Mouse (Mus musculus) embryonic facial prominence, embryonic 15.5 days (tissue): ENCODE measurements around the gene Ssb. TPM values are rescaled to one million over a fixed set of nuclear protein-coding genes. Genes with fewer than 3 reads are reported as not detected.
A peak's percentile ranks its signal among the peaks of the same experiment; 100 is the strongest.

Experiments
- ATAC-seq: fragments of 200-750 bp; cut with Nextera tagmentation; 2 replicates; pipeline ENCODE4 v1.8.0; 2017; ENCODE audit warnings: low read depth, moderate TSS enrichment; ENCODE audit not compliant: insufficient number of reproducible peaks, low FRiP score, low TSS enrichment
- H3K27ac ChIP-seq: fragments of 300-500 bp; sonication (generic); replicated peaks from 2 replicates; pipeline ENCODE4 v1.5.1; 2015; ENCODE audit warnings: mild to moderate bottlenecking, inconsistent platforms
- H3K27me3 ChIP-seq: fragments of 300-500 bp; sonication (generic); 2 replicates; pipeline ENCODE4 v1.6.1; 2015; ENCODE audit warnings: inconsistent platforms
- H3K36me3 ChIP-seq: fragments of 300-500 bp; sonication (generic); 2 replicates; pipeline ENCODE4 v1.6.1; 2015; ENCODE audit warnings: mild to moderate bottlenecking, inconsistent platforms
- H3K4me1 ChIP-seq: fragments of 300-500 bp; sonication (generic); 2 replicates; pipeline ENCODE4 v1.6.1; 2015; ENCODE audit warnings: inconsistent platforms
- H3K4me2 ChIP-seq: fragments of 300-500 bp; sonication (generic); replicated peaks from 2 replicates; pipeline ENCODE4 v1.6.1; 2015; ENCODE audit warnings: mild to moderate bottlenecking, inconsistent platforms
- H3K4me3 ChIP-seq: fragments of 300-500 bp; sonication (generic); replicated peaks from 2 replicates; pipeline ENCODE4 v1.5.1; 2015; ENCODE audit warnings: mild to moderate bottlenecking, inconsistent platforms
- H3K9ac ChIP-seq: fragments of 300-500 bp; sonication (generic); 2 replicates; pipeline ENCODE4 v1.6.1; 2015; ENCODE audit warnings: inconsistent platforms
- H3K9me3 ChIP-seq: fragments of 300-500 bp; sonication (generic); replicated peaks from 2 replicates; pipeline ENCODE4 v1.6.1; 2016; ENCODE audit warnings: inconsistent platforms
- WGBS: fragments of 180-500 bp; shearing (Covaris S2); methylation state at CpG from one replicate; pipeline ENCODE4 v1.1.7; 2015; 5-methylcytosine and 5-hydroxymethylcytosine counted together
- polyA plus RNA-seq: library from polyadenylated mRNA; unstranded; fragments of >200 nt; fragmentation: Nextera tagmentation; extraction: Ambion mirVana; gene quantifications from 2 replicates; pipeline ENCODE4 v1.2.1, GENCODE M21; 2015

Gene Ssb
- polyA plus RNA-seq, 1 experiment from 2014 or later, result 287 TPM

- H3K27me3 ChIP-seq, result no peaks in the 10 kb centered on the region
- peak overlapping the region; percentile 60 for H3K4me2 ChIP-seq
- peak overlapping the region; percentile 100 for H3K9ac ChIP-seq
- 1% methylated on average over 13 of the region's 13 CpGs for WGBS
- H3K4me1 ChIP-seq, result peaks cover 6% of the 10 kb centered on the region
- H3K27ac ChIP-seq, result peak overlapping the region; percentile 93
- H3K36me3 ChIP-seq, result peaks cover 6% of the 10 kb centered on the region
- no peaks in the 10 kb centered on the region for H3K9me3 ChIP-seq
- ATAC-seq, result no peak
- peak overlapping the region; percentile 100 for H3K4me3 ChIP-seq
Measured at GRCm38 (mm10) chr2:69862117-69862657, 825 bp downstream of the Ssb start.

- Histone ChIP-seq H3K27me3 (no peaks in the 10 kb centered on the region), H3K4me3 (no peak overlapping the region), H3K9ac (no peak overlapping the region), H3K4me2 (no peak overlapping the region), H3K4me1 (peaks cover 10% of the 10 kb centered on the region), H3K9me3 (no peaks in the 10 kb centered on the region), H3K36me3 (peaks cover 11% of the 10 kb centered on the region; the same call in 1 of the 2 replicates), H3K27ac (no peak overlapping the region)
- WGBS, result 79% methylated on average over 2 of the region's 2 CpGs
- no peak for ATAC-seq
Measured at GRCm38 (mm10) chr2:69883990-69884391, 22.6 kb downstream of the Ssb start.

- Histone ChIP-seq H3K4me3 (peak overlapping the region; percentile 72), H3K4me2 (peak overlapping the region; percentile 68), H3K9ac (no peak overlapping the region), H3K27ac (no peak overlapping the region), H3K9me3 (no peaks in the 10 kb centered on the region), H3K4me1 (peaks cover 10% of the 10 kb centered on the region), H3K36me3 (peaks cover 6% of the 10 kb centered on the region; the same call in 1 of the 2 replicates), H3K27me3 (no peaks in the 10 kb centered on the region)
- no peak for ATAC-seq
- WGBS, result 52% methylated on average over 6 of the region's 6 CpGs
Measured at GRCm38 (mm10) chr2:69884581-69884980, 23.2 kb downstream of the Ssb start.

- ATAC-seq, result no peak
- 5% methylated on average over 12 of the region's 12 CpGs for WGBS
Measured at GRCm38 (mm10) chr2:69885050-69885449, 23.7 kb downstream of the Ssb start.

GRCm38 (mm10) chr2:69885451-69886305 is 24.3 kb downstream of the Ssb start, which contains the start of gene Mettl5:
TSS of gene Mettl5 (minus strand) at chr2:69885615.
- Histone ChIP-seq H3K27ac (peak within 1 kb of the TSS; percentile 90), H3K4me2 (peak within 1 kb of the TSS; percentile 68), H3K9me3 (no peaks in the 10 kb centered on the region), H3K27me3 (no peaks in the 10 kb centered on the region), H3K4me3 (peak within 1 kb of the TSS; percentile 72), H3K9ac (peak within 1 kb of the TSS; percentile 78), H3K4me1 (peaks cover 10% of the 10 kb centered on the region), H3K36me3 (peaks cover 3% of the 10 kb centered on the region; the same call in 1 of the 2 replicates)
- WGBS, result 1% methylated on average over 45 of the region's 45 CpGs
- peak; percentile 96 for ATAC-seq

More at GRCm38 (mm10) chr2:69885050-69885449, 23.7 kb downstream of the Ssb start:
- Histone ChIP-seq H3K27me3 (no peaks in the 10 kb centered on the region), H3K4me1 (peaks cover 10% of the 10 kb centered on the region), H3K36me3 (peaks cover 3% of the 10 kb centered on the region; the same call in 1 of the 2 replicates), H3K9me3 (no peaks in the 10 kb centered on the region), H3K4me3 (peak overlapping the region; percentile 72), H3K9ac (peak overlapping the region; percentile 78), H3K4me2 (peak overlapping the region; percentile 68), H3K27ac (peak overlapping the region; percentile 90)

- no peak for ATAC-seq
- no peak overlapping the region for H3K9ac ChIP-seq
- no peak overlapping the region for H3K27ac ChIP-seq
- WGBS, result 69% methylated on average over 2 of the region's 2 CpGs
- peaks cover 10% of the 10 kb centered on the region for H3K4me1 ChIP-seq
- H3K9me3 ChIP-seq, result no peaks in the 10 kb centered on the region
- H3K36me3 ChIP-seq, result no peaks in the 10 kb centered on the region
- no peak overlapping the region for H3K4me2 ChIP-seq
- H3K27me3 ChIP-seq, result no peaks in the 10 kb centered on the region
- no peak overlapping the region for H3K4me3 ChIP-seq
Measured at GRCm38 (mm10) chr2:69888957-69889356, 27.6 kb downstream of the Ssb start.

GRCm38 (mm10) chr2:69890843-69891242 is 29.5 kb downstream of the Ssb start:
- no peak overlapping the region for H3K4me2 ChIP-seq
- H3K4me1 ChIP-seq, result no peaks in the 10 kb centered on the region
- ATAC-seq, result no peak
- WGBS, result 57% methylated on average over 7 of the region's 7 CpGs
- no peaks in the 10 kb centered on the region for H3K27me3 ChIP-seq
- no peaks in the 10 kb centered on the region for H3K9me3 ChIP-seq
- H3K9ac ChIP-seq, result no peak overlapping the region
- H3K27ac ChIP-seq, result no peak overlapping the region
- H3K36me3 ChIP-seq, result no peaks in the 10 kb centered on the region
- H3K4me3 ChIP-seq, result no peak overlapping the region

GRCm38 (mm10) chr2:69893145-69893544 is 31.8 kb downstream of the Ssb start:
- H3K27me3 ChIP-seq, result no peaks in the 10 kb centered on the region
- H3K4me2 ChIP-seq, result no peak overlapping the region
- ATAC-seq, result no peak
- no peak overlapping the region for H3K27ac ChIP-seq
- H3K4me1 ChIP-seq, result no peaks in the 10 kb centered on the region; the same call in 1 of the 2 replicates
- H3K9me3 ChIP-seq, result no peaks in the 10 kb centered on the region
- H3K36me3 ChIP-seq, result no peaks in the 10 kb centered on the region
- 77% methylated on average over 1 of the region's 1 CpGs for whole genome bisulfite sequencing
- no peak overlapping the region for H3K4me3 ChIP-seq
- H3K9ac ChIP-seq, result no peak overlapping the region

GRCm38 (mm10) chr2:69893891-69894290 is 32.5 kb downstream of the Ssb start:
- 79% methylated on average over 5 of the region's 5 CpGs for WGBS
- ATAC-seq, result no peak

GRCm38 (mm10) chr2:69895502-69896223 is 34.3 kb downstream of the Ssb start:
- WGBS, result 60% methylated on average over 14 of the region's 14 CpGs
- no peak overlapping the region for H3K9ac ChIP-seq
- no peak overlapping the region for H3K4me2 ChIP-seq
- H3K4me1 ChIP-seq, result peaks cover 8% of the 10 kb centered on the region
- no peaks in the 10 kb centered on the region for H3K36me3 ChIP-seq
- H3K27ac ChIP-seq, result no peak overlapping the region
- H3K9me3 ChIP-seq, result no peaks in the 10 kb centered on the region
- no peak overlapping the region for H3K4me3 ChIP-seq
- H3K27me3 ChIP-seq, result no peaks in the 10 kb centered on the region
- no peak for ATAC-seq

More at GRCm38 (mm10) chr2:69893891-69894290, 32.5 kb downstream of the Ssb start:
- Histone ChIP-seq H3K9me3 (no peaks in the 10 kb centered on the region), H3K4me1 (peaks cover 6% of the 10 kb centered on the region), H3K4me2 (no peak overlapping the region), H3K4me3 (no peak overlapping the region), H3K27ac (no peak overlapping the region), H3K36me3 (no peaks in the 10 kb centered on the region), H3K27me3 (no peaks in the 10 kb centered on the region), H3K9ac (no peak overlapping the region)

GRCm38 (mm10) chr2:69896224-69896581 is 34.8 kb downstream of the Ssb start:
- Histone ChIP-seq H3K27me3 (no peaks in the 10 kb centered on the region), H3K9me3 (no peaks in the 10 kb centered on the region), H3K4me3 (no peak overlapping the region), H3K36me3 (no peaks in the 10 kb centered on the region), H3K27ac (no peak overlapping the region), H3K9ac (no peak overlapping the region), H3K4me1 (peaks cover 8% of the 10 kb centered on the region), H3K4me2 (no peak overlapping the region)
- WGBS, result 93% methylated on average over 4 of the region's 4 CpGs
- ATAC-seq, result no peak
